Mouse (Mus musculus) stomach, postnatal 0 days (tissue): Measurements from ENCODE around the gene Gpx4.

Experiments
- CTCF ChIP-seq: IDR thresholded peaks from 2 replicates; pipeline ENCODE4 v1.5.1; 2016; ENCODE audit warnings: antibody characterized with exemption, low read depth, mild to moderate bottlenecking, moderate library complexity
- EP300 ChIP-seq: optimal IDR thresholded peaks from 2 replicates; pipeline ENCODE3; 2016; ENCODE audit warnings: antibody characterized with exemption

GRCm38 (mm10) chr10:80056506-80056905, 9.5 kb downstream of the Gpx4 start:
- TF ChIP-seq CTCF (no peak), EP300 (no peak)
